Mouse (Mus musculus) spleen, adult 18-20 months (tissue): Measurements from ENCODE around the gene Ankmy1.

Source experiments
- DNase-seq, 2 experiments: peaks; one replicate each; pipeline ENCODE4 v3.0.0; 2022; ENCODE audit warnings: mixed read lengths in 2 of 2

Ankmy1 gene

GRCm38 (mm10) chr1:92814319-92814718, 88.4 kb downstream of the Ankmy1 start:
- DNase-seq, result no peak
